Mouse (Mus musculus) fibroblast of lung, adult 2 months (primary cell): ENCODE measurements at regions not wholly inside any gene's neighbourhood (a gene's known extent, or its start where the extent isn't known, plus 50 kb on each side); places are given as distances from the start of the nearest gene placed in this dataset.
A peak's percentile ranks its signal among the peaks of the same experiment; 100 is the strongest.

ENCODE experiments used
- DNase-seq: peaks from one replicate; pipeline ENCODE4 v3.0.0-alpha.2; 2011; ENCODE audit warnings: low read depth

- DNase-seq = peak; percentile 71
Observed at GRCm38 (mm10) chr14:120146908-120147770, 104.9 kb upstream of the Oxgr1 start.

- DNase-seq = no peak
Observed at GRCm38 (mm10) chr14:120148803-120149202, 106.6 kb upstream of the Oxgr1 start.

GRCm38 (mm10) chr14:120149341-120149741 lies 107.1 kb upstream of the Oxgr1 start:
- DNase-seq = peak; percentile 70

GRCm38 (mm10) chr14:120150589-120150988 lies 108.4 kb upstream of the Oxgr1 start:
- no peak for DNase-seq

GRCm38 (mm10) chr14:120154413-120154812 lies 112.2 kb upstream of the Oxgr1 start:
- no peak for DNase-seq

GRCm38 (mm10) chr14:120164184-120164583 lies 111.3 kb upstream of the Mbnl2 start:
- DNase-seq = no peak

GRCm38 (mm10) chr14:120165496-120166045 lies 109.9 kb upstream of the Mbnl2 start:
- DNase-seq = no peak

GRCm38 (mm10) chr14:120170733-120171132 lies 104.7 kb upstream of the Mbnl2 start:
- no peak for DNase-seq

- DNase-seq = no peak
Observed at GRCm38 (mm10) chr14:120172058-120172457, 103.4 kb upstream of the Mbnl2 start.

- DNase-seq = no peak
Observed at GRCm38 (mm10) chr14:120172844-120173243, 102.6 kb upstream of the Mbnl2 start.

GRCm38 (mm10) chr14:120174615-120175014 lies 100.9 kb upstream of the Mbnl2 start:
- no peak for DNase-seq

- DNase-seq = peak; percentile 16
Observed at GRCm38 (mm10) chr14:120195218-120195617, 80.3 kb upstream of the Mbnl2 start.

- DNase-seq = peak; percentile 70
Observed at GRCm38 (mm10) chr14:120211741-120212140, 63.7 kb upstream of the Mbnl2 start.

- DNase-seq = no peak
Observed at GRCm38 (mm10) chr14:120212626-120213025, 62.8 kb upstream of the Mbnl2 start.

- no peak for DNase-seq
Observed at GRCm38 (mm10) chr14:120219224-120219623, 56.2 kb upstream of the Mbnl2 start.

- no peak for DNase-seq
Observed at GRCm38 (mm10) chr14:120223528-120224201, 51.8 kb upstream of the Mbnl2 start.

GRCm38 (mm10) chr14:120224202-120224846 lies 51.1 kb upstream of the Mbnl2 start:
- DNase-seq = peak; percentile 36

GRCm38 (mm10) chr14:120225657-120226056 lies 49.8 kb upstream of the Mbnl2 start:
- DNase-seq = no peak
